Mouse (Mus musculus): Measurements from ENCODE around the gene Slc27a3.

GRCm38 (mm10) chr3:90357959-90358358 lies 31.8 kb downstream of the Slc27a3 start:
- no peak for TF ChIP-seq POLR2A (IDR thresholded peaks at IDR 0.05; ENCODE audit: borderline replicate concordance, extremely low read depth, insufficient read depth, insufficient read length, poor library complexity, severe bottlenecking)
- no peak for TF ChIP-seq CTCF (IDR thresholded peaks at IDR 0.05; ENCODE audit: borderline replicate concordance, extremely low read depth, insufficient read depth, insufficient read length)

Data from brain, embryonic 14.5 days (tissue).